Mouse (Mus musculus) liver, adult 2 months (tissue): ENCODE results near the gene Sulf2. TPM values are rescaled to one million over a fixed set of nuclear protein-coding genes. Genes with fewer than 3 reads are reported as not detected.

Experiments
- DNase-seq: peaks from one replicate; pipeline ENCODE4 v3.0.0-alpha.2; 2011; ENCODE audit warnings: low read depth, low spot score; ENCODE audit errors: extremely low read depth
- H3K27ac ChIP-seq: fragments of 200-500 bp; replicated peaks from 2 replicates; pipeline ENCODE4 v1.5.1; 2012; ENCODE audit warnings: low read depth, mild to moderate bottlenecking, control low read depth, inconsistent platforms, low read length; ENCODE audit not compliant: insufficient read depth
- H3K27me3 ChIP-seq: fragments of 200-500 bp; 2 replicates; pipeline ENCODE4 v1.6.1; 2012; ENCODE audit warnings: mild to moderate bottlenecking, moderate library complexity, low read length, inconsistent platforms; ENCODE audit not compliant: control insufficient read depth, insufficient read depth
- H3K36me3 ChIP-seq: fragments of 200-500 bp; 2 replicates; pipeline ENCODE4 v1.6.1; 2012; ENCODE audit warnings: low read length, inconsistent platforms; ENCODE audit not compliant: control insufficient read depth, insufficient read depth
- H3K4me1 ChIP-seq: fragments of 200-500 bp; 2 replicates; pipeline ENCODE4 v1.6.1; 2011; ENCODE audit warnings: low read length; ENCODE audit not compliant: control insufficient read depth, insufficient read depth
- H3K4me3 ChIP-seq: fragments of 200-500 bp; 2 replicates; pipeline ENCODE4 v1.5.1; 2011; ENCODE audit warnings: low read depth, mild to moderate bottlenecking, control low read depth, low read length, moderate library complexity; ENCODE audit not compliant: insufficient read depth
- H3K79me2 ChIP-seq: fragments of 200-500 bp; 2 replicates; pipeline ENCODE4 v1.6.1; 2012; ENCODE audit warnings: inconsistent platforms, mild to moderate bottlenecking, low read length, moderate library complexity; ENCODE audit not compliant: control insufficient read depth, insufficient read depth
- H3K9ac ChIP-seq: fragments of 200-500 bp; 2 replicates; pipeline ENCODE4 v1.6.1; 2012; ENCODE audit warnings: low read depth, mild to moderate bottlenecking, control low read depth, inconsistent platforms, low read length
- CTCF ChIP-seq: fragments of 200-500 bp; IDR thresholded peaks from 2 replicates; pipeline ENCODE4 v1.5.1; 2011; ENCODE audit warnings: low read depth, low read length, control low read depth
- POLR2A ChIP-seq: fragments of 200-500 bp; IDR thresholded peaks from 2 replicates; pipeline ENCODE4 v1.6.1; 2011; ENCODE audit warnings: low read length, control low read depth; ENCODE audit not compliant: insufficient read depth; ENCODE audit errors: extremely low read depth
- WGBS: fragments of 180-500 bp; shearing (Covaris S2); methylation state at CpG from one replicate; pipeline ENCODE4 v1.1.7; 2018; 5-methylcytosine and 5-hydroxymethylcytosine counted together
- polyA plus RNA-seq: library from polyadenylated mRNA; depleted of rRNA; stranded (reverse); fragments of >200 nt; gene quantifications from 2 replicates; pipeline ENCODE4 v1.2.3, GENCODE M21; 2012
- total RNA-seq: library from RNA; depleted of rRNA; stranded (reverse); fragments of >200 nt; gene quantifications from 2 replicates; pipeline ENCODE4 v1.2.3, GENCODE M21; 2014

The Sulf2 gene
- total and polyA plus RNA-seq, 2 experiments, result 7.8 to 16.1 TPM

- H3K36me3 ChIP-seq, result no peaks in the 10 kb centered on the region
- DNase-seq, result no peak
- H3K9ac ChIP-seq, result no peak overlapping the region
These were observed 24.7 kb upstream of the Sulf2 start for GRCm38 (mm10) chr2:166180136-166180649.

DNA sequence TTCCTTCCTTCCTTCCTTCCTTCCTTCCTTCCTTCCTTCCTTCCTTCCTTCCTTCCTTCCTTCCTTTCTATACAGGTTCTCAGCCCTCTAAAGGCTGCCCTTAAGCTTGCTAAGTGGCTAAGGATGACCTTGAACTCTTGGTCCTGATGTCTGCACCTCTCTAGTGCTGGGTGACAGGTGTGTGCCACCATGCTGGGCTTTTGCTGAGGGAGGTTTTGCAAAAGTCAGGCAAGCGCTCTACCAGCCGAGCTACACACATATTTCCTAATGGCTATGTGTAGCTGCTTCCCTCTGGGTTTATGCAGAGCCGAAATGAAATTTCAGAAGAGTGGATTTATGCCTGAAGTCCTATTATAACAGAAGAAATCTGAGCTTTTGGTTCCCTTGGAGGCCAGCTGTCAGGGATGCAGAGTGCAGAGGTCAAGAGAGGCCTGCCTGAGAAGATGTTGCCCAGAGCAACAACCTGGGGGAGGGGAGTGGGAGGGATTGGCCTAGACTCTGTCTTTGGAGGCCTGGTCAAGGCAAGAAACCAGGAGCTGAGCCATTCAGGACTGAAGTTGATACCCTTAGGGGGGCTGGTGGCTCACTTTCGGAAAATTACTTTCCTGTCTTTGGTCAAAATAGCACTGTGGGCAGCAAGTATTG, 24.1 kb upstream of the Sulf2 start:
- TF ChIP-seq POLR2A (no peak), CTCF (no peak)
- peak overlapping the region; percentile 45; the same call in 1 of the 2 replicates for H3K27ac ChIP-seq
- H3K4me1 ChIP-seq, result no peaks in the 10 kb centered on the region
- no peaks in the 10 kb centered on the region for H3K27me3 ChIP-seq
- H3K79me2 ChIP-seq, result no peaks in the 10 kb centered on the region
- H3K9ac ChIP-seq, result no peak overlapping the region
- H3K36me3 ChIP-seq, result no peaks in the 10 kb centered on the region
- no peak overlapping the region for H3K4me3 ChIP-seq
- WGBS, result 92% methylated on average over 4 of the region's 4 CpGs
- DNase-seq, result no peak

More at GRCm38 (mm10) chr2:166180136-166180649, 24.7 kb upstream of the Sulf2 start:
- H3K4me1 ChIP-seq, result no peaks in the 10 kb centered on the region
- whole genome bisulfite sequencing, result 75% methylated on average over 5 of the region's 5 CpGs
- peak overlapping the region; percentile 45 for H3K27ac ChIP-seq
- TF ChIP-seq POLR2A, result no peak
- no peak for TF ChIP-seq CTCF
- H3K27me3 ChIP-seq, result no peaks in the 10 kb centered on the region
- H3K79me2 ChIP-seq, result no peaks in the 10 kb centered on the region
- H3K4me3 ChIP-seq, result no peak overlapping the region

- H3K27ac ChIP-seq, result no peak overlapping the region
- H3K4me1 ChIP-seq, result no peaks in the 10 kb centered on the region
- no peak overlapping the region for H3K4me3 ChIP-seq
- H3K79me2 ChIP-seq, result no peaks in the 10 kb centered on the region
- H3K27me3 ChIP-seq, result no peaks in the 10 kb centered on the region
- no peaks in the 10 kb centered on the region for H3K36me3 ChIP-seq
- DNase-seq, result no peak
- TF ChIP-seq POLR2A, result no peak
- TF ChIP-seq CTCF, result no peak
- no peak overlapping the region for H3K9ac ChIP-seq
- 44% methylated on average over 8 of the region's 8 CpGs for WGBS
These were observed 20.2 kb upstream of the Sulf2 start for GRCm38 (mm10) chr2:166175552-166176136.

DNA sequence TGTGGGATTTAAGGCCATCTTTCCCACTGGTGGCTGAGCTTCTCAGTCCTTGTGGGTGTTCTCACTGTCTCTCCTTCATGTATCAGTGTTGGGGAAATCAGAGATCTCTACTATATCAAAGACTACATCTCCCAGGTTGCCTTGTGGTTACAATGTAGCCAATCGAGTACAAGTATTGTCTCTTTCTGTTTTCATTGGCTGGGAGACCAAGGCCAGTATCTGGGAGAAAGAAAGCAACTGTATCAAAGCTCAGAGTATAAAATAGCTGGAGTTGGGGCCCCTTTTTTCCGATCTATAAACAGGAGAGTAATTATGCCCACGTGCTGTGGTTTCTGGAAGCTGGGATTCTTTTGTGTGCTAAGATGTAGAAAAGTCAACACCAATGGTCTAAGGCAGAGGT, 19.7 kb upstream of the Sulf2 start:
- DNase-seq, result no peak
- no peaks in the 10 kb centered on the region for H3K36me3 ChIP-seq
- no peaks in the 10 kb centered on the region for H3K79me2 ChIP-seq
- no peak for TF ChIP-seq CTCF
- TF ChIP-seq POLR2A, result no peak
- H3K9ac ChIP-seq, result no peak overlapping the region
- H3K4me1 ChIP-seq, result no peaks in the 10 kb centered on the region
- 28% methylated on average over 3 of the region's 3 CpGs for WGBS
- H3K4me3 ChIP-seq, result no peak overlapping the region
- H3K27me3 ChIP-seq, result no peaks in the 10 kb centered on the region
- no peak overlapping the region for H3K27ac ChIP-seq

DNA sequence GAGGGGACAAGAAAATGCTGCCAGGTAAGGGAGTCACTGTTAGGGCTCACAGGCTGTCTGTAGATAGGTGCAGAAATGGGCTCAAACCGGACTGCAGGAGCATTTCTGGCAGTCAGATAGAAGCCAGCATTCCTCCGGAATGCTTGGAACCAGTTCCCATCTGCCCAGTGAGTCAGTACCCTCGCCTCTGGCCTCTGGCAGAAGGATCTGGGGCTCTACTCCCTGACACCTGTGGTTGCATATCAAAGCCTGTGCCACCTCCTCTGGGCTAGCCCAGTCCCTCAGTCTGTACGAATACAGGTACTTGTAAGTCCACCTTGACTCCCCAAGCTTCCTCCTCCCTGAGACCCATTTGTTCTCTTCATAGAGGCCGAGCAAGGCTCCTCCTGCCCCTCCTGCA, 17.7 kb upstream of the Sulf2 start:
- no peaks in the 10 kb centered on the region for H3K79me2 ChIP-seq
- H3K27me3 ChIP-seq, result no peaks in the 10 kb centered on the region
- no peak overlapping the region for H3K9ac ChIP-seq
- H3K27ac ChIP-seq, result no peak overlapping the region
- no peaks in the 10 kb centered on the region for H3K36me3 ChIP-seq
- DNase-seq, result no peak
- H3K4me1 ChIP-seq, result no peaks in the 10 kb centered on the region
- TF ChIP-seq POLR2A (no peak), CTCF (no peak)
- H3K4me3 ChIP-seq, result no peak overlapping the region
- WGBS, result 85% methylated on average over 5 of the region's 5 CpGs

DNA sequence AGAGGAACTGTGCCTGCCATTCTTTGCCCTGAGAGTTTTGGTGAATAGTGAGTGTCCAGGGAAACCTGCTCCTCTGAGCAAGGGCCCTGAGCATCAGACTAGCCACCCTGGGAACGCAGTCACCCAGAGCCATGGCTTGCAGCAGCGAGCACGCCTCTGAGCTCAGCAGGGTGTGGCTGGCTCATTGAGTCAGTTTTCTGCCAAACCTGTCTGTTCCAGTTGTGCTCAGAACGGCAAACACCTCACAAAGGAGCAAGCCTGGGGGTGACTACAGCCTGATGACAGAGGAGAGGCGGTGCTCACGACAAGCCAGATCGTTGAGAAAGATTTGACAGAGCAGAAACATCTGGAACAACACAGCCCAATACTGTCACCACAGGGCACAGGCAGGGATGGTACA, 14.7 kb upstream of the Sulf2 start:
- 68% methylated on average over 7 of the region's 7 CpGs for WGBS
- TF ChIP-seq CTCF (no peak), POLR2A (no peak)
- H3K9ac ChIP-seq, result no peak overlapping the region
- H3K4me1 ChIP-seq, result no peaks in the 10 kb centered on the region
- H3K27me3 ChIP-seq, result no peaks in the 10 kb centered on the region
- H3K27ac ChIP-seq, result no peak overlapping the region
- no peak for DNase-seq
- H3K79me2 ChIP-seq, result no peaks in the 10 kb centered on the region
- H3K36me3 ChIP-seq, result no peaks in the 10 kb centered on the region
- H3K4me3 ChIP-seq, result no peak overlapping the region
